Comparison of ENCODE assay signal across 34 mouse cellular contexts in genomic region chr2:153933311-153933710, GRCm38 (mm10). TPM values are rescaled to one million over a fixed set of nuclear protein-coding genes. Genes with fewer than 3 reads are reported as not detected.
DNase-seq lines count a peak whose midpoint lies in the region; ATAC-seq lines count a peak whose summit lies in the region.
"Had no signal": no experiment of that assay in that cellular context is flagged by ENCODE, and none has a peak within 500 bp of the region (broad histone marks: within the 10 kb centered on the region; RNA-seq: fewer than 3 reads in every experiment).

No protein-coding gene starts in this region.

- peak; percentile 31 to 57 for DNase-seq in cerebellum, postnatal 14 days
- DNase-seq in left cerebral cortex, postnatal 4 days = peak; percentile 44
- no peak for DNase-seq in left cerebral cortex, adult 11 months (ENCODE audit: low spot score)
- DNase-seq in retina, embryonic 14.5 days (ENCODE audit: low spot score) = peak; percentile 10
- no peak for DNase-seq in embryonic facial prominence, embryonic 10.5 days (ENCODE audit: low spot score)
- DNase-seq: adrenal gland, postnatal 10 days; adrenal gland, postnatal 36 days; B cell, adult 2 months; cerebellum, adult 11-12 months; cerebellum, adult 9-10 months; cerebellum, postnatal 36 days; embryo, embryonic 11 days; gastrocnemius, postnatal 25 days; heart, adult 18-20 months; heart, postnatal 10 days; heart, postnatal 36 days; kidney, adult 18-20 months had no signal

- no peaks in the 10 kb centered on the region for H3K27me3 ChIP-seq in embryonic facial prominence, embryonic 10.5 days (replicated peaks; ENCODE audit: low read depth, poor library complexity, severe bottlenecking)
- H3K27me3 ChIP-seq: Patski had no signal

- H3K4me1 ChIP-seq in embryonic facial prominence, embryonic 10.5 days = 0 out of 2 replicates have a peak, but pooled peaks cover 5% of the 10 kb centered on the region
- H3K4me1 ChIP-seq: heart, embryonic 12.5 days; heart, embryonic 15.5 days had no signal

- no peaks in the 10 kb centered on the region for H3K36me3 ChIP-seq in embryonic facial prominence, embryonic 10.5 days (replicated peaks)
- H3K36me3 ChIP-seq: forebrain, embryonic 10.5 days; G1E; heart, embryonic 12.5 days; heart, embryonic 15.5 days; hindbrain, embryonic 10.5 days had no signal

- no peak overlapping the region for H3K4me3 ChIP-seq in embryonic facial prominence, embryonic 10.5 days
- H3K4me3 ChIP-seq: forebrain, embryonic 10.5 days; heart, embryonic 12.5 days; heart, embryonic 15.5 days; hindbrain, embryonic 10.5 days had no signal

- no peak for ATAC-seq in cerebellum, adult (ENCODE audit: insufficient number of reproducible peaks, low FRiP score, low TSS enrichment)
- ATAC-seq: forebrain, embryonic 14.5 days; Patski had no signal

- WGBS in embryonic facial prominence, embryonic 10.5 days = 76% methylated on average over 6 of the region's 6 CpGs

- H3K9me3 ChIP-seq in embryonic facial prominence, embryonic 10.5 days = no peaks in the 10 kb centered on the region
- H3K9me3 ChIP-seq: forebrain, embryonic 10.5 days; G1E; heart, embryonic 12.5 days; heart, embryonic 15.5 days; hindbrain, embryonic 10.5 days had no signal

- no peak overlapping the region for H3K27ac ChIP-seq in embryonic facial prominence, embryonic 10.5 days (replicated peaks)
- H3K27ac ChIP-seq: heart, embryonic 15.5 days; hindbrain, embryonic 10.5 days; hindbrain, embryonic 14.5 days had no signal

- intact Hi-C loops in left cerebral cortex, postnatal 4 days (cut with DNase I) = no loop called here

RNA-seq across cellular contexts. Expression of gene Bpifb4, which starts 4.7 kb away (rescaled TPM):
- not detected for total RNA-seq in left cerebral cortex, postnatal 4 days (2021)
- polyA plus RNA-seq in embryonic facial prominence, embryonic 10.5 days (2016; fragmentation: Nextera tagmentation; extraction: Ambion mirVana) = 0.10 and 0.16 TPM in 2 replicates
- total RNA-seq: adrenal gland, adult 18-20 months; adrenal gland, postnatal 10 days; adrenal gland, postnatal 36 days; CH12.LX; G1E; gastrocnemius, adult 8-10 months; gastrocnemius, postnatal 25 days; heart, adult 18-20 months; heart, postnatal 10 days; heart, postnatal 36 days had no signal
- polyA plus RNA-seq: embryonic facial prominence, embryonic 11.5 days; forebrain, embryonic 10.5 days; forebrain, embryonic 14.5 days; G1E; gonadal fat pad, adult 2 months; heart, embryonic 12.5 days; heart, embryonic 15.5 days; hindbrain, embryonic 10.5 days; hindbrain, embryonic 14.5 days; intestine, embryonic 14.5 days; Patski had no signal

RNA-seq across cellular contexts. Expression of gene Bpifb3, which starts 15.3 kb away (rescaled TPM):
- total RNA-seq in left cerebral cortex, postnatal 4 days (2021) = under 1 TPM in 1 of 2 experiments, not detected in 1; 0.40 TPM
- not detected in 2 replicates for polyA plus RNA-seq in embryonic facial prominence, embryonic 10.5 days (2016; fragmentation: Nextera tagmentation; extraction: Ambion mirVana)
- total RNA-seq: adrenal gland, adult 18-20 months; adrenal gland, postnatal 10 days; adrenal gland, postnatal 36 days; CH12.LX; G1E; gastrocnemius, adult 8-10 months; gastrocnemius, postnatal 25 days; heart, adult 18-20 months; heart, postnatal 10 days; heart, postnatal 36 days had no signal
- polyA plus RNA-seq: cortical plate, adult 2 months; embryonic facial prominence, embryonic 11.5 days; forebrain, embryonic 10.5 days; forebrain, embryonic 14.5 days; G1E; heart, embryonic 12.5 days; heart, embryonic 15.5 days; hindbrain, embryonic 10.5 days; hindbrain, embryonic 14.5 days; intestine, embryonic 14.5 days; Patski had no signal

RNA-seq across cellular contexts. Expression of gene Bpifb6, which starts 33.1 kb away (rescaled TPM):
- not detected for total RNA-seq in left cerebral cortex, postnatal 4 days (2021)
- polyA plus RNA-seq in embryonic facial prominence, embryonic 10.5 days (2016; fragmentation: Nextera tagmentation; extraction: Ambion mirVana) = not detected in 2 replicates
- total RNA-seq: CH12.LX; G1E; gastrocnemius, adult 8-10 months; gastrocnemius, postnatal 25 days; heart, adult 18-20 months; heart, postnatal 10 days; heart, postnatal 36 days had no signal
- polyA plus RNA-seq: cortical plate, adult 2 months; embryonic facial prominence, embryonic 11.5 days; embryonic facial prominence, embryonic 14.5 days; forebrain, embryonic 10.5 days; forebrain, embryonic 14.5 days; G1E; heart, embryonic 12.5 days; heart, embryonic 15.5 days; hindbrain, embryonic 10.5 days; hindbrain, embryonic 14.5 days; intestine, embryonic 14.5 days; Patski had no signal

RNA-seq across cellular contexts. Expression of gene Bpifa6, which starts 41.4 kb away (rescaled TPM):
- not detected for total RNA-seq in left cerebral cortex, postnatal 4 days (2021)
- polyA plus RNA-seq in embryonic facial prominence, embryonic 10.5 days (2016; fragmentation: Nextera tagmentation; extraction: Ambion mirVana) = not detected in 2 replicates
- total RNA-seq: adrenal gland, adult 18-20 months; adrenal gland, postnatal 10 days; adrenal gland, postnatal 36 days; CH12.LX; G1E; gastrocnemius, postnatal 25 days; heart, adult 18-20 months; heart, postnatal 10 days; heart, postnatal 36 days had no signal
- polyA plus RNA-seq: cortical plate, adult 2 months; embryonic facial prominence, embryonic 11.5 days; embryonic facial prominence, embryonic 14.5 days; forebrain, embryonic 10.5 days; forebrain, embryonic 14.5 days; G1E; gonadal fat pad, adult 2 months; heart, embryonic 12.5 days; heart, embryonic 15.5 days; hindbrain, embryonic 10.5 days; hindbrain, embryonic 14.5 days; intestine, embryonic 14.5 days; Patski had no signal

RNA-seq across cellular contexts. Expression of gene Bpifb2, which starts 58.5 kb away (rescaled TPM):
- total RNA-seq in left cerebral cortex, postnatal 4 days (2021) = not detected
- not detected in 2 replicates for polyA plus RNA-seq in embryonic facial prominence, embryonic 10.5 days (2016; fragmentation: Nextera tagmentation; extraction: Ambion mirVana)
- total RNA-seq: CH12.LX; G1E; gastrocnemius, adult 8-10 months; gastrocnemius, postnatal 25 days; heart, adult 18-20 months; heart, postnatal 10 days; heart, postnatal 36 days had no signal
- polyA plus RNA-seq: cortical plate, adult 2 months; embryonic facial prominence, embryonic 11.5 days; embryonic facial prominence, embryonic 14.5 days; forebrain, embryonic 10.5 days; forebrain, embryonic 14.5 days; G1E; heart, embryonic 12.5 days; heart, embryonic 15.5 days; hindbrain, embryonic 10.5 days; hindbrain, embryonic 14.5 days; intestine, embryonic 14.5 days; Patski had no signal

Comparison
In these comparisons a context has a peak if more than half of its experiments do, and no peak if none do; other contexts are left out.
1. DNase-seq: peak in cerebellum, postnatal 14 days (2 of 2), left cerebral cortex, postnatal 4 days (single experiment) and retina, embryonic 14.5 days (single experiment); none in left cerebral cortex, adult 11 months (single experiment) and embryonic facial prominence, embryonic 10.5 days (single experiment).